Mouse (Mus musculus) midbrain, embryonic 11.5 days (tissue): ENCODE results near the gene Rad51b. TPM values are rescaled to one million over a fixed set of nuclear protein-coding genes. Genes with fewer than 3 reads are reported as not detected.

ENCODE experiments used
- ATAC-seq: fragments of 200-750 bp; cut with Nextera tagmentation; 2 replicates; pipeline ENCODE4 v1.8.0; 2017; ENCODE audit warnings: moderate TSS enrichment, moderate library complexity; ENCODE audit not compliant: low FRiP score
- DNase-seq: peaks from one replicate; pipeline ENCODE4 v3.0.0; 2015; ENCODE audit warnings: low spot score; ENCODE audit errors: missing footprints
- H3K27ac ChIP-seq: fragments of 300-500 bp; sonication (generic); 2 replicates; pipeline ENCODE4 v1.5.1; 2014; ENCODE audit warnings: low read depth, low read length
- H3K27me3 ChIP-seq: fragments of 300-500 bp; sonication (generic); 2 replicates; pipeline ENCODE4 v1.6.1; 2014; ENCODE audit warnings: mild to moderate bottlenecking, low read length, moderate library complexity, mixed read lengths; ENCODE audit not compliant: control insufficient read depth, insufficient read depth
- H3K36me3 ChIP-seq: fragments of 300-500 bp; sonication (generic); 2 replicates; pipeline ENCODE4 v1.6.1; 2014; ENCODE audit warnings: mild to moderate bottlenecking, low read length, moderate library complexity, mixed read lengths; ENCODE audit not compliant: control insufficient read depth, insufficient read depth
- H3K4me1 ChIP-seq: fragments of 300-500 bp; sonication (generic); 2 replicates; pipeline ENCODE4 v1.6.1; 2014; ENCODE audit warnings: low read length; ENCODE audit not compliant: control insufficient read depth, insufficient read depth
- H3K4me2 ChIP-seq: fragments of 300-500 bp; sonication (generic); 2 replicates; pipeline ENCODE4 v1.6.1; 2014; ENCODE audit warnings: mild to moderate bottlenecking, moderate library complexity
- H3K4me3 ChIP-seq: fragments of 300-500 bp; sonication (generic); 2 replicates; pipeline ENCODE4 v1.5.1; 2014; ENCODE audit warnings: low read depth, low read length
- H3K9ac ChIP-seq: fragments of 300-500 bp; sonication (generic); 2 replicates; pipeline ENCODE4 v1.6.1; 2014; ENCODE audit warnings: low read length
- H3K9me3 ChIP-seq: fragments of 300-500 bp; sonication (generic); 2 replicates; pipeline ENCODE4 v1.6.1; 2016; ENCODE audit warnings: low read length; ENCODE audit not compliant: control insufficient read depth
- WGBS: fragments of 180-500 bp; shearing (Covaris S2); extraction: QIAGEN DNeasy Blood & Tissue Kit; methylation state at CpG from one replicate; pipeline ENCODE4 v1.1.7; 2014; 5-methylcytosine and 5-hydroxymethylcytosine counted together
- polyA plus RNA-seq: library from polyadenylated mRNA; unstranded; fragments of >200 nt; fragmentation: Nextera tagmentation; extraction: Ambion mirVana; gene quantifications from 2 replicates; pipeline ENCODE4 v1.2.1, GENCODE M21; 2014

The Rad51b gene
- polyA plus RNA-seq, 1 experiment from 2014 or later = 6.9 TPM

DNA sequence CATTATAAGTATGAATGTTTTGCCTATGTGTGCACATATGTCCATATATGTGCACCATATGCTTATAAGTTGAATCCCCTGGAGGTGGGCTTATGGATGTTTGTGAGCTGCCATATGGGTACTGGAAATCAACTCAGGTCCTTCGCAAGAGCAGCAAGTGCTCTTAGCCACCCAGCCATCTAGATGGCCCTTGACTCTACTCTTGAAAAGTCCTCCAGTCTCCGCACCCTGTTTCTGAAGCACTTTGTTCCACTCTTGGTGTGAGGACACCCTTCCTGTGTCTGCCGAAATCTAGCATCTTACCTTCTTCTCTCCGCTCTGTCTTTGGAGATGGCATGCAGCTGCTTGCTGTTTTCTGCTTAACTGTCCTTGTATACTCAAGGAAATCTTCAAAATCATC, 291.7 kb downstream of the Rad51b start:
- Histone ChIP-seq H3K9me3 (no peaks in the 10 kb centered on the region), H3K4me1 (0 out of 2 replicates have a peak, but pooled peaks cover 4% of the 10 kb centered on the region), H3K9ac (no peak overlapping the region), H3K27ac (no peak overlapping the region), H3K36me3 (no peaks in the 10 kb centered on the region), H3K4me2 (no peak overlapping the region), H3K27me3 (no peaks in the 10 kb centered on the region), H3K4me3 (no peak overlapping the region)
- WGBS = 96% methylated on average over 4 of the region's 4 CpGs
- ATAC-seq (no peak), DNase-seq (peak; percentile 44)

DNA sequence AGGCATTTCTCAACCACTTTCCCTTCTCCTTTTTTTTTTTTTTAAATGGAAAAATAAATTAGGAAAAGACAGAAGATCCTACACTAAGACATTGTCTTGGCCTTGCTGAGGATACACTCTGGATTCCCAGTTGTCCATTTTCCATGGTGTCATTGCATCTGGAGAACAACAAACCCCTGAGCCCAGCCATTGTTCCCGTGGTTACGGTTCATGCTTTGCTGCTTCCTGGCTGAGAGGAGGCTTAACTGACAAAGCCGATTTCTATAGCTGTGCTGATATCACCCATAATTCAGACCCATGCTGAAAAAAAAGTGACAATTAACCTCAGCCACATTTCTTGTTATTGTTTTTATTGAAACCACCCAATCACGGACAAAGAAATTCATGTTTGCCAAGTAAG, 295.1 kb downstream of the Rad51b start:
- WGBS = 18% methylated on average over 4 of the region's 4 CpGs
- H3K4me1 ChIP-seq = 0 out of 2 replicates have a peak, but pooled peaks cover 4% of the 10 kb centered on the region
- DNase-seq = peak; percentile 86

DNA sequence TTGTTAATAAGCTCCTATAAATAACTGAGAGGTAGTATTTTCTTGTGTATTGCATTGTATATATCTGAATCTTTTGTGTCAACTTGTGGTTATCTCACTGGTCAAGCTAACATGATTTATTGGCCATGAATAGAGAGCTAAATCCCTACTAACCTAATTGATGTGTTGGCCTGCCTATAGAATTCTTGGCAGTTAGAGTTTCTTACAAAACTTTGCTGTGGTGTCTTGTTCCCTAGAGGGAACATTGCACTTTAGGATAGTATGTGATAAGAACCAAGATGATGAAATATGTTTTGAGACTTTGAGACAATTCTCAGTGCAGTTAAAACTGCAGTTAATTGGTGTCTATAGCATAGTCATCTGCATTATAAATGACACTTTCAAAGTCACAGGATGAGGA, 299.8 kb downstream of the Rad51b start:
- H3K27ac ChIP-seq = no peak overlapping the region
- ATAC-seq (no peak), DNase-seq (peak; percentile 76)
- no peak overlapping the region for H3K4me2 ChIP-seq
- H3K27me3 ChIP-seq = no peaks in the 10 kb centered on the region
- no peak overlapping the region for H3K9ac ChIP-seq
- H3K36me3 ChIP-seq = no peaks in the 10 kb centered on the region
- no peak overlapping the region for H3K4me3 ChIP-seq
- H3K4me1 ChIP-seq = peaks cover 11% of the 10 kb centered on the region; the same call in 1 of the 2 replicates
- H3K9me3 ChIP-seq = no peaks in the 10 kb centered on the region

More for the DNA sequence above, 295.1 kb downstream of the Rad51b start:
- no peak overlapping the region for H3K4me2 ChIP-seq
- H3K9ac ChIP-seq = no peak overlapping the region
- H3K9me3 ChIP-seq = no peaks in the 10 kb centered on the region
- H3K4me3 ChIP-seq = no peak overlapping the region
- peak; percentile 59 for ATAC-seq
- no peaks in the 10 kb centered on the region for H3K27me3 ChIP-seq
- H3K36me3 ChIP-seq = no peaks in the 10 kb centered on the region
- H3K27ac ChIP-seq = no peak overlapping the region

GRCm38 (mm10) chr12:79597351-79597750, 300.3 kb downstream of the Rad51b start:
- ATAC-seq (no peak), DNase-seq (peak; percentile 76)
- Histone ChIP-seq H3K36me3 (no peaks in the 10 kb centered on the region), H3K4me3 (no peak overlapping the region), H3K4me1 (peaks cover 9% of the 10 kb centered on the region; the same call in 1 of the 2 replicates), H3K4me2 (no peak overlapping the region), H3K9me3 (no peaks in the 10 kb centered on the region), H3K9ac (no peak overlapping the region), H3K27ac (no peak overlapping the region), H3K27me3 (no peaks in the 10 kb centered on the region)
- 97% methylated on average over 2 of the region's 2 CpGs for WGBS

DNA sequence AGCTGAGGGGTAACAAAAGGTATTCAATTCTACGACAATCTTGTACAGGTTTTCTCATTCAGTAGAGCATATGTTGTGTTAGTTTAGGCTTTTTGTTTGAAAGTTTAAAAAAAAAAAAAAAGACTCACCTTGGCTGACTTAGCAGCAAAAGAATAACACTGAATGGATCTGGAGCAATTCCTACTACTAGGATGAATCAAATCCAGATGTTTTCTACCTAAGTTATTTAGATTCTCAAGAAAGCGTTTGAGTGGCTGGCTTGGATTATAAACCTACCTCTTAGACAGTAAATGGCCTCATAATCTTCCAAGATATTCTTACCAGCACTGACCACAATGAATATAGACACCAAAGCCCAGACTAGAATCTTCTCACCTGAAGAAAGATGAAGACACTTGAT, 300.7 kb downstream of the Rad51b start:
- no peak overlapping the region for H3K27ac ChIP-seq
- H3K9me3 ChIP-seq = no peaks in the 10 kb centered on the region
- no peaks in the 10 kb centered on the region for H3K36me3 ChIP-seq
- H3K4me2 ChIP-seq = no peak overlapping the region
- H3K4me1 ChIP-seq = peaks cover 7% of the 10 kb centered on the region; the same call in 1 of the 2 replicates
- WGBS = 81% methylated on average over 2 of the region's 2 CpGs
- no peak overlapping the region for H3K4me3 ChIP-seq
- no peak for ATAC-seq
- no peaks in the 10 kb centered on the region for H3K27me3 ChIP-seq
- H3K9ac ChIP-seq = no peak overlapping the region
- DNase-seq = peak; percentile 82

- ATAC-seq (no peak), DNase-seq (peak; percentile 79)
- 28% methylated on average over 4 of the region's 4 CpGs for WGBS
- no peaks in the 10 kb centered on the region for H3K36me3 ChIP-seq
- H3K4me1 ChIP-seq = peaks cover 7% of the 10 kb centered on the region; the same call in 1 of the 2 replicates
- H3K4me2 ChIP-seq = no peak overlapping the region
- H3K27me3 ChIP-seq = no peaks in the 10 kb centered on the region
- no peak overlapping the region for H3K27ac ChIP-seq
- no peak overlapping the region for H3K9ac ChIP-seq
- no peak overlapping the region for H3K4me3 ChIP-seq
- no peaks in the 10 kb centered on the region for H3K9me3 ChIP-seq
Measured at GRCm38 (mm10) chr12:79598496-79598895, 301.4 kb downstream of the Rad51b start.

DNA sequence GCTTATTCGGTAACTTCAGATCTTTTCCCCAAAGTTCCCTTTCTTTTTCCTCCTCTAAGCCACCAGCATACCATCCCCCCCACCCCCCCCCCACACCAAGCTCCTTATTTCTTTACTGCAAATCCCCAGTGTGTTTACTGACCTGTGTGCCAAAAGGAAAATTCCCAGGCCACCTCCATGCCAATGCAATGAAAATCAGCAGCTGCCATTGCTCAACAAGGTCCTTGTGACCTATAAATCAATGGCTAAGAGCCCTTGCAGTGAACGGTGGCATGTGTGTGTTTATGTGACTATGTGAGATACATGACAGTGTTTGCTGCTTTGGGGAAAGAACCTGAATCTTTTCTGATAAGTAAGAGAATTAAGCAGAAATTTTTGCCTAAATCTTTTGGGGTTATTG, 301.8 kb downstream of the Rad51b start:
- Histone ChIP-seq H3K4me1 (peaks cover 7% of the 10 kb centered on the region; the same call in 1 of the 2 replicates), H3K27me3 (no peaks in the 10 kb centered on the region), H3K9me3 (no peaks in the 10 kb centered on the region), H3K9ac (no peak overlapping the region), H3K4me3 (no peak overlapping the region), H3K36me3 (no peaks in the 10 kb centered on the region), H3K4me2 (no peak overlapping the region), H3K27ac (no peak overlapping the region)
- no peak for ATAC-seq
- 64% methylated on average over 2 of the region's 2 CpGs for WGBS
- peak; percentile 69 for DNase-seq

GRCm38 (mm10) chr12:79600149-79600769, 303.2 kb downstream of the Rad51b start:
- Histone ChIP-seq H3K9me3 (no peaks in the 10 kb centered on the region), H3K27me3 (no peaks in the 10 kb centered on the region), H3K4me1 (peaks cover 7% of the 10 kb centered on the region; the same call in 1 of the 2 replicates), H3K4me3 (no peak overlapping the region), H3K4me2 (no peak overlapping the region), H3K27ac (no peak overlapping the region; the same call in 1 of the 2 replicates), H3K36me3 (no peaks in the 10 kb centered on the region), H3K9ac (no peak overlapping the region)
- WGBS = 36% methylated on average over 11 of the region's 11 CpGs
- no peak for ATAC-seq
- peak; percentile 84 for DNase-seq

GRCm38 (mm10) chr12:79602641-79603040, 305.6 kb downstream of the Rad51b start:
- ATAC-seq (no peak), DNase-seq (peak; percentile 66)
- Histone ChIP-seq H3K4me2 (no peak overlapping the region), H3K27me3 (no peaks in the 10 kb centered on the region), H3K4me1 (peaks cover 7% of the 10 kb centered on the region; the same call in 1 of the 2 replicates), H3K9ac (no peak overlapping the region), H3K27ac (no peak overlapping the region), H3K36me3 (no peaks in the 10 kb centered on the region), H3K9me3 (no peaks in the 10 kb centered on the region), H3K4me3 (no peak overlapping the region)
- 87% methylated on average over 3 of the region's 3 CpGs for WGBS
